Mouse (Mus musculus): ENCODE data around the gene Prh1.
"Not testable (repeated sequence)": the region's sequence is repeated elsewhere in the genome, so short reads cannot be mapped to it uniquely, and the experiment has no call there.

Prh1 gene

DNA sequence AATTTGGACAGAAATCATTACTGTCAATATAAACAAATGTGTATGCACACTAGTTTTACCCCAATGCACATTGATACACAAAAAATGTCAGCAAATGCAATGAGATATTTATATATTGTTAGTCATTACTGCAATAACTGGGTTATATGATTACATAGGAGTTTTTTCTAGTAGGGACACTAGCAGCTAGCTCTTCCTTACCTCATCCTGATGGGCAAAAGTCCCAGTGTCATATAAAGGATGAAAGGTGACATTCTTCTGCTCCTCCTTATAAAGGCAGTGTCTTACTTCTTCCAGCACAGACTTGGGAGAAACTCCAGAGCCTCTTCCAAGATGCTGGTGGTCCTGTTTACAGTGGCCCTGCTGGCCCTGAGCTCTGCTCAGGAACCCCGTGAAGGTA is at the start of gene Prh1:
Gene Prh1, plus strand, starts transcription at position 301 of the 400 bp plus-strand sequence.
- not testable (repeated sequence) for DNase-seq

DNA sequence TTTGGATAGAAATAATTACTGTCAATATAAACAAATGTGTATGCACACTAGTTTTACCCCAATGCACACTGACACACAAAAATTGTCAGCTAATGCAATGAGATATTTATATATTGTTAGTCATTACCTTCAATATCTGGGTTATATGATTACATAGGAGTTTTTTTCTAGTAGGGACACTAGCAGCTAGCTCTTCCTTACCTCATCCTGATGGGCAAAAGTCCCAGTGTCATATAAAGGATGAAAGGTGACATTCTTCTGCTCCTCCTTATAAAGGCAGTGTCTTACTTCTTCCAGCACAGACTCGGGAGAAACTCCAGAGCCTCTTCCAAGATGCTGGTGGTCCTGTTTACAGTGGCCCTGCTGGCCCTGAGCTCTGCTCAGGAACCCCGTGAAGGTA is 26.0 kb downstream of the Prh1 start, which contains the start of gene Prp2:
Gene Prp2, plus strand, starts transcription at position 301 of the 400 bp plus-strand sequence.
- DNase-seq = not testable (repeated sequence)
